Mouse (Mus musculus): ENCODE results near the gene Dennd6b. TPM values are rescaled to one million over a fixed set of nuclear protein-coding genes. Genes with fewer than 3 reads are reported as not detected.

Gene Dennd6b
- polyA plus RNA-seq, 1 experiment from 2014 or later = 15.8 TPM

- WGBS = 2% methylated on average over 13 of the region's 13 CpGs
- H3K4me3 ChIP-seq (ENCODE audit: low read length) = peak overlapping the region; percentile 68
- H3K27ac ChIP-seq (ENCODE audit: low read depth, low read length) = no peak overlapping the region
- peak overlapping the region; percentile 78; the same call in 1 of the 2 replicates for H3K9ac ChIP-seq (ENCODE audit: low read depth, low read length)
- peak; percentile 5; the same call in 1 of the 2 replicates for ATAC-seq (ENCODE audit: low FRiP score, low TSS enrichment)
- H3K4me1 ChIP-seq (ENCODE audit: control insufficient read depth, insufficient read depth, low read length) = peaks cover 37% of the 10 kb centered on the region
- H3K27me3 ChIP-seq (ENCODE audit: control insufficient read depth, insufficient read depth, low read length) = peaks cover 11% of the 10 kb centered on the region; the same call in 1 of the 2 replicates
- H3K4me2 ChIP-seq (replicated peaks; ENCODE audit: low read depth, low read length) = peak overlapping the region; percentile 95
- H3K36me3 ChIP-seq (ENCODE audit: control insufficient read depth, insufficient read depth, low read length) = peaks cover 12% of the 10 kb centered on the region
- no peaks in the 10 kb centered on the region for H3K9me3 ChIP-seq (ENCODE audit: control insufficient read depth, low read length)
These were observed 46.3 kb downstream of the Dennd6b start for GRCm38 (mm10) chr15:89150041-89150390.

- H3K27me3 ChIP-seq (ENCODE audit: control insufficient read depth, insufficient read depth, low read length) = peaks cover 11% of the 10 kb centered on the region; the same call in 1 of the 2 replicates
- H3K4me1 ChIP-seq (ENCODE audit: control insufficient read depth, insufficient read depth, low read length) = peaks cover 37% of the 10 kb centered on the region
- 1% methylated on average over 60 of the region's 61 CpGs for WGBS
- peak within 1 kb of the TSS; percentile 78 for H3K9ac ChIP-seq (ENCODE audit: low read depth, low read length)
- peak within 1 kb of the TSS; percentile 95 for H3K4me2 ChIP-seq (replicated peaks; ENCODE audit: low read depth, low read length)
- H3K36me3 ChIP-seq (ENCODE audit: control insufficient read depth, insufficient read depth, low read length) = peaks cover 7% of the 10 kb centered on the region
- peak; percentile 51 for ATAC-seq (ENCODE audit: low FRiP score, low TSS enrichment)
- peak within 1 kb of the TSS; percentile 68 for H3K4me3 ChIP-seq (ENCODE audit: low read length)
- H3K9me3 ChIP-seq (ENCODE audit: control insufficient read depth, low read length) = no peaks in the 10 kb centered on the region
- no peak within 1 kb of the TSS for H3K27ac ChIP-seq (ENCODE audit: low read depth, low read length)
These were observed 46.8 kb downstream of the Dennd6b start, which contains the start of gene Mapk11 for GRCm38 (mm10) chr15:89149271-89150040. Gene Mapk11 (minus strand): TSS chr15:89149628.

GRCm38 (mm10) chr15:89148496-89149270, 47.6 kb downstream of the Dennd6b start:
- H3K27me3 ChIP-seq (ENCODE audit: control insufficient read depth, insufficient read depth, low read length) = peaks cover 11% of the 10 kb centered on the region; the same call in 1 of the 2 replicates

GRCm38 (mm10) chr15:89147895-89148294, 48.4 kb downstream of the Dennd6b start:
- no peak overlapping the region for H3K9ac ChIP-seq (ENCODE audit: low read depth, low read length)

More at GRCm38 (mm10) chr15:89148496-89149270, 47.6 kb downstream of the Dennd6b start:
- no peaks in the 10 kb centered on the region for H3K9me3 ChIP-seq (ENCODE audit: control insufficient read depth, low read length)
- H3K36me3 ChIP-seq (ENCODE audit: control insufficient read depth, insufficient read depth, low read length) = no peaks in the 10 kb centered on the region; the same call in 1 of the 2 replicates
- H3K27ac ChIP-seq (ENCODE audit: low read depth, low read length) = no peak overlapping the region
- H3K4me1 ChIP-seq (ENCODE audit: control insufficient read depth, insufficient read depth, low read length) = peaks cover 37% of the 10 kb centered on the region
- H3K4me2 ChIP-seq (replicated peaks; ENCODE audit: low read depth, low read length) = peak overlapping the region; percentile 95
- 5% methylated on average over 25 of the region's 25 CpGs for WGBS
- peak overlapping the region; percentile 78 for H3K9ac ChIP-seq (ENCODE audit: low read depth, low read length)
- H3K4me3 ChIP-seq (ENCODE audit: low read length) = peak overlapping the region; percentile 68
- ATAC-seq (ENCODE audit: low FRiP score, low TSS enrichment) = no peak

GRCm38 (mm10) chr15:89147456-89147855, 48.8 kb downstream of the Dennd6b start:
- WGBS = 25% methylated on average over 10 of the region's 10 CpGs
- Histone ChIP-seq H3K9ac (ENCODE audit: low read depth, low read length) (no peak overlapping the region), H3K36me3 (ENCODE audit: control insufficient read depth, insufficient read depth, low read length) (no peaks in the 10 kb centered on the region), H3K4me2 (replicated peaks; ENCODE audit: low read depth, low read length) (peak overlapping the region; percentile 62), H3K9me3 (ENCODE audit: control insufficient read depth, low read length) (no peaks in the 10 kb centered on the region), H3K27me3 (ENCODE audit: control insufficient read depth, insufficient read depth, low read length) (peaks cover 11% of the 10 kb centered on the region; the same call in 1 of the 2 replicates), H3K4me1 (ENCODE audit: control insufficient read depth, insufficient read depth, low read length) (peaks cover 37% of the 10 kb centered on the region), H3K27ac (ENCODE audit: low read depth, low read length) (no peak overlapping the region), H3K4me3 (ENCODE audit: low read length) (peak overlapping the region; percentile 35; the same call in 1 of the 2 replicates)
- ATAC-seq (ENCODE audit: low FRiP score, low TSS enrichment) = no peak

More at GRCm38 (mm10) chr15:89147895-89148294, 48.4 kb downstream of the Dennd6b start:
- no peaks in the 10 kb centered on the region for H3K36me3 ChIP-seq (ENCODE audit: control insufficient read depth, insufficient read depth, low read length)
- 30% methylated on average over 4 of the region's 4 CpGs for WGBS
- no peak overlapping the region for H3K27ac ChIP-seq (ENCODE audit: low read depth, low read length)
- 0 out of 2 replicates have a peak, but pooled peaks have one; percentile 6 for ATAC-seq (ENCODE audit: low FRiP score, low TSS enrichment)
- H3K9me3 ChIP-seq (ENCODE audit: control insufficient read depth, low read length) = no peaks in the 10 kb centered on the region
- H3K27me3 ChIP-seq (ENCODE audit: control insufficient read depth, insufficient read depth, low read length) = peaks cover 11% of the 10 kb centered on the region; the same call in 1 of the 2 replicates
- H3K4me2 ChIP-seq (replicated peaks; ENCODE audit: low read depth, low read length) = peak overlapping the region; percentile 62; the same call in 1 of the 2 replicates
- H3K4me1 ChIP-seq (ENCODE audit: control insufficient read depth, insufficient read depth, low read length) = peaks cover 37% of the 10 kb centered on the region
- peak overlapping the region; percentile 68; the same call in 1 of the 2 replicates for H3K4me3 ChIP-seq (ENCODE audit: low read length)

GRCm38 (mm10) chr15:89147024-89147423, 49.3 kb downstream of the Dennd6b start:
- peaks cover 11% of the 10 kb centered on the region; the same call in 1 of the 2 replicates for H3K27me3 ChIP-seq (ENCODE audit: control insufficient read depth, insufficient read depth, low read length)
- 2% methylated on average over 16 of the region's 16 CpGs for WGBS

GRCm38 (mm10) chr15:89146537-89146936, 49.8 kb downstream of the Dennd6b start:
- Histone ChIP-seq H3K36me3 (ENCODE audit: control insufficient read depth, insufficient read depth, low read length) (no peaks in the 10 kb centered on the region), H3K9me3 (ENCODE audit: control insufficient read depth, low read length) (no peaks in the 10 kb centered on the region), H3K4me3 (ENCODE audit: low read length) (peak overlapping the region; percentile 35), H3K27me3 (ENCODE audit: control insufficient read depth, insufficient read depth, low read length) (peaks cover 11% of the 10 kb centered on the region; the same call in 1 of the 2 replicates), H3K4me2 (replicated peaks; ENCODE audit: low read depth, low read length) (peak overlapping the region; percentile 62), H3K4me1 (ENCODE audit: control insufficient read depth, insufficient read depth, low read length) (peaks cover 46% of the 10 kb centered on the region), H3K9ac (ENCODE audit: low read depth, low read length) (peak overlapping the region; percentile 35), H3K27ac (ENCODE audit: low read depth, low read length) (no peak overlapping the region)
- peak; percentile 50 for ATAC-seq (ENCODE audit: low FRiP score, low TSS enrichment)
- WGBS = 1% methylated on average over 27 of the region's 27 CpGs

More at GRCm38 (mm10) chr15:89147024-89147423, 49.3 kb downstream of the Dennd6b start:
- Histone ChIP-seq H3K9me3 (ENCODE audit: control insufficient read depth, low read length) (no peaks in the 10 kb centered on the region), H3K4me3 (ENCODE audit: low read length) (peak overlapping the region; percentile 35), H3K27ac (ENCODE audit: low read depth, low read length) (no peak overlapping the region), H3K4me2 (replicated peaks; ENCODE audit: low read depth, low read length) (peak overlapping the region; percentile 62), H3K9ac (ENCODE audit: low read depth, low read length) (peak overlapping the region; percentile 35), H3K36me3 (ENCODE audit: control insufficient read depth, insufficient read depth, low read length) (no peaks in the 10 kb centered on the region), H3K4me1 (ENCODE audit: control insufficient read depth, insufficient read depth, low read length) (peaks cover 41% of the 10 kb centered on the region)
- no peak for ATAC-seq (ENCODE audit: low FRiP score, low TSS enrichment)

- Histone ChIP-seq H3K9me3 (ENCODE audit: control insufficient read depth, low read length) (no peaks in the 10 kb centered on the region), H3K4me2 (replicated peaks; ENCODE audit: low read depth, low read length) (peak overlapping the region; percentile 62), H3K36me3 (ENCODE audit: control insufficient read depth, insufficient read depth, low read length) (no peaks in the 10 kb centered on the region), H3K27ac (ENCODE audit: low read depth, low read length) (no peak overlapping the region), H3K9ac (ENCODE audit: low read depth, low read length) (no peak overlapping the region), H3K4me1 (ENCODE audit: control insufficient read depth, insufficient read depth, low read length) (peaks cover 52% of the 10 kb centered on the region), H3K27me3 (ENCODE audit: control insufficient read depth, insufficient read depth, low read length) (peaks cover 12% of the 10 kb centered on the region; the same call in 1 of the 2 replicates), H3K4me3 (ENCODE audit: low read length) (peak overlapping the region; percentile 35; the same call in 1 of the 2 replicates)
- 74% methylated on average over 24 of the region's 24 CpGs for WGBS
- no peak for ATAC-seq (ENCODE audit: low FRiP score, low TSS enrichment)
These were observed 50.4 kb downstream of the Dennd6b start for GRCm38 (mm10) chr15:89145813-89146350.
